Mouse (Mus musculus): Measurements from ENCODE around the gene Supt4a.

Supt4a gene

DNA sequence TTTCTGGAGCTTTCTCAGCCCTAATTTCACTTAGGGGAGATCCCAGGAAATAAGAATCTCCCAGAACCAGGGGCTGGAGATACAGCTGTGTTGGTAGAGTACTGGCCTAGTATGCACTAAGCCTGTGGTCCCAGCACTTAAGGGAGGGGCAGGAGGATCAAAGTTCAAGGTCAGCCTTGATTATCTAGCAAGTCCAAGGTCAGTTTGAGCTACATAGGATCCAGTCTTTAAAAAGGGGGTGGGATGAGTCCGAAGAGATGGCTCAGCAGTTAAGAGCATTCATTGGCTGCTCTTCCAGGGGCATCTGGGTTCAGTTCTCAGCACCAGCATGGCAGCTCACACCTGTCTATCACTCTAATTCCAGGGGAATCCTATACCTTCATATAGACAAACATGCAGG, 15.0 kb downstream of the Supt4a start:
- DNase-seq, result no peak

DNA sequence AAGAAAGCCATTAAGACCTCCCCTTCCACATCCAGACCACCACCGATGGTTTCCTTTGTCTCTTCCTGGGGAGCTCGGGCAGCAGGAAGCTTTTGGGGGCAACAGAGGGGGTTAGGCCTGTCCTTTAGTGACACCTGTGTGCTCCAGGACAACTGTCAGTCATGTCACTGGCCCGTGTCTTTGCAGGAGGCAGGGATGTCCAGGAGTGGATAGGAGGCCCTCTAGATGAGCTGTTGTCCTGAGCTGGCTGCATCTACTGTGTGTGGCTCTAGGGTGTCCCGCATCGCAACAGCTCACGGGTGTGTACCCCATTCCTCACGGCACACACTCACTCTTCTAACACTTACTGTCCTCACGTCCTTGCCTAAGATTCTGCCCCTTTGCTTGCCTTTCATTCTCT, 15.9 kb downstream of the Supt4a start:
- no peak for DNase-seq

DNA sequence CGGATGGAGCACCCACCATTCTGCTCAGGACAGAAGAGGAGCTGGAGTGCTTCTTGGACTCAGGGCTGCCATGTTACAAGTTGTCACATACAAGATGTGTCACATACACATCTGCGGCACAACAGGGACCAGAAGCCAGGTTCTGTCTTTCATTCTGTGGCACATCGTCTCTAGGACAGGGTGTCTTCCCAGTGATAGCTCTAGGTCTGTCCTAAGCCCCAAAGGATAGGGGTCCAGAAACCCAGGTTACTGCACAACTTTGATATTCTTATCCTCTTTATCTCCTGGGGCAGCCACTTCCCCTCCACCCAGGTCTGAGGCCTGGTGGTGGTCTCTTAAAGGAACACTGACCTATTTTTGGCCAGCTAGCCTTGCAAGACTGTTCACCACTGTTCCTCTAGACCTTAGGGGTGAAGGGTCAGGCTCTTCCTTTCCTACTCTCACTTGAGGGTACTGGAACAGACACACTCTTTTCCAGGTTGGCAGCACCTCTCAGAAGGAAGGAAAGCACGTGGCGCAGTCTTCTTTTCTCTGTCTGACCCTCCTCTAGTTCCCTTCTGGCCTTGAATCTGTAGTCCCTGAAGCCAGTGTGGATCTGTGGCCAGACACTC, 16.6 kb downstream of the Supt4a start:
- no peak for DNase-seq

DNA sequence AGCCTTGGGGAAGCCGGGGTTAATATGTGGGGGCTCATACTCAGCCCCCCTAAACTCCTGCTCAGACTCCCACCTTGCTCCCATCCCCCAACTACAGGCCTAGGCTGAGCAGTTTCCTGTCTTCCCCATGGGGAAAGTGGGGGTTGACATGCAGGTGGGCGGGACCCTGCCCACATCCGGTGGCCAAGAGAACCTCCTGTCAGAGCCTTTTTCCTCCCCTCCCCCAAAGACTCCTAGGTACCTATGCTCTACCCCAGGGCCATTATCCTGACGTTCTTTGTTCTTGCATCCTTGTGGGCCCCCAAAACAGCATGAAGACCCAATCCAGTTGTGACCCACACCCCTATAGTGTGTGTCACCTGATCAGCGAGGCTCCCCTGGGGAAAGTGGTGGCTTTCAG, 17.3 kb downstream of the Supt4a start:
- DNase-seq, result no peak

DNA sequence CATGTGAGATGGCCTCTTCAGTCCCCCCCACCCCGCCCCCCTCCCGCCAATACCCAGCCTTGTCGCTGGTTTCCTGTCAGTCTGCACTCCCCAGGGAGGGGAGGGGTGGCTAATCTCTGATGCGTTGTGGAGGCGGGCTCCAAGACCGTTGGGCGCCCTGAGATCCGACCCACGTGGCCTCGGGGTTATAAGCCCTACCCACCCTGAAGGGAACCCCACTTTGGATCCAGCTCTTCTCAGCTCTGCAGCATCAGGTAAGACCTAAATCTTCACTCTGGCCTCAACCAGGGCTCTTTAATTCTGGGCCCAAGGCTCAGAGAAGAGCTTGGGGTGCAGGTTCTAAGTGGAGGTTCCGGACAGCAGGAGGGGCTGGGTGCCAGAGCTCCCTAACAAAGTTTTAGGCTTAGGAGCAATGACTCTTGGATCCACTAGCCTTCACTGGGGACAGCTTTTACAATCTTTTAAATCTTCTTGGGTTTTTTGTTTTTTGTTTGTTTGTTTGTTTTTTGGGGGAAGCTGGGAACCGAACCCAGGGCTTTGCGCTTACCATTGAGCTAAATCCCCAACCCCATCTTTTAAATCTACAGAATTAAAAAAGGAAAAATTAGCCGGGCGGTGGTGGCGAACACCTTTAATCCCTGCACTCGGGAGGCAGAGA, 18.1 kb downstream of the Supt4a start:
- DNase-seq, result no peak

DNA sequence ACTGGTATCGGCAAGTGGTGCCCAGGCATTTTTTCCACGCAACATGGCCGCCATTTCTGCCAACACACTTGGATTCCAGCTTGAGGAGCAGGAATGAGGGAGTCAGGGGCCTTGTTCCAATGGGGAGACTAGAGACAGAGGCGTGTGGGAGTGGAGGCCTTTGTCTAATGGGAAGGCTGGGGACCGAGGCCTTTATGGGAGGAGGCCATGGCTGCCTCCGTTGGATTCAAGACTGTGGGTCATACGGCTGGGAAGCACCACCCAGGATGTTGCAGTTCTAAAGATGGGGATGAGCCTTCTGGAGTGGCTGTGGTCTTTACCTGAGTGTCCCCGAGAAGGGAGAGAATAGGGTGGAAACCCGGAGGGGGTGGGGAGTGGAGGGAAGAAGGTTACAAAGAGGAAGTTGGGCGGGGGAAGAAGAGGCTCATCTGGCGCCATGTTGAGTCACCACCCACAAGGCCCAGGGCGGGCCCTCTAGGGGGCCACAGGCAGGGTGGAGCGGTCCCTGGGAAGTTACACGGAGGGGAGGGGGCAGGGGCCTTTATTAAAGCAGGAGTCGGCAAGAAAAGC, 19.0 kb downstream of the Supt4a start:
- no peak for DNase-seq

DNA sequence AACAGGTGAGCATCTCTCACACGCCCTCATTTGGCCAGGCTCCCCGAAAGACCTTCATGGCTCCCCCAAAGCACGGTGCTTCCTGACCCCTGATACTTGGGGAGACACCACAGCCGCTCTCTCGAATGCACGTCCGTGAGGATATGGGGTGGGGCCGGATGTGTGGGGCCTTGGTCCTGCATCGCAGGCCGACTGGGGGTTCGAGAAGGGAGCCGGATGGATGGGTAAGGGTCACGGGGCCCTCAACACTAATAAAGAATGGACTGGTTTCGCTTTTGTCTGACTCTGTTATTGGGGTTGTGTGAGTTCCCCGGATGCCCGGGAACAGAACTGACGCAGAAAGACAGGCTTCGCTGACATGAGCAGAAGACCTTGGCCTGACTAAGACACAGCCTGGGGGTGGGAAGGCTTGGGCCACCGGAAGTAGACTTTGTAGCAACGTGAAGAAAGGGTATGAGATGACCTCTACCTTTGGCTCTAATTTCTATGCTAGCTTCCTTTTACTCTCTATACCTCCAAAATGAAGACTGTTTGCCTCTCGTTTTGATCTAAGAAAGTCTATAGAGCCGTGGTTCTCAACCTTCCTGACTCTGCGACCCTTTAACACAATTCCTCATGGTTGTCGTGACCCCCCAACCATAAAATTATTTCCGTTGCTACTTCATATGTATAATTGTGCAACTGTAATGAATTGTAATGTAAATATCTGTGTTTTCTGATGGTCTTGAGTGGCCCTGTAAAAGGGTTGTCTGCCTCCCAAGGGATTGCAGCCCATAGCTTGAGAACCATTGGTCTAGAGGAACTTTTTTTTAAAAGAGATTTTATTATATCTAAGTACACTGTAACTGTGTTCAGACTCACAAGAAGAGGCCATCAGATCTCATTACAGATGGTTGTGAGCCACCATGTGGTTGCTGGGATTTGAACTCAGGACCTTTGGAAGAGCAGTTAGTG, 19.9 kb downstream of the Supt4a start:
- no peak for DNase-seq

DNA sequence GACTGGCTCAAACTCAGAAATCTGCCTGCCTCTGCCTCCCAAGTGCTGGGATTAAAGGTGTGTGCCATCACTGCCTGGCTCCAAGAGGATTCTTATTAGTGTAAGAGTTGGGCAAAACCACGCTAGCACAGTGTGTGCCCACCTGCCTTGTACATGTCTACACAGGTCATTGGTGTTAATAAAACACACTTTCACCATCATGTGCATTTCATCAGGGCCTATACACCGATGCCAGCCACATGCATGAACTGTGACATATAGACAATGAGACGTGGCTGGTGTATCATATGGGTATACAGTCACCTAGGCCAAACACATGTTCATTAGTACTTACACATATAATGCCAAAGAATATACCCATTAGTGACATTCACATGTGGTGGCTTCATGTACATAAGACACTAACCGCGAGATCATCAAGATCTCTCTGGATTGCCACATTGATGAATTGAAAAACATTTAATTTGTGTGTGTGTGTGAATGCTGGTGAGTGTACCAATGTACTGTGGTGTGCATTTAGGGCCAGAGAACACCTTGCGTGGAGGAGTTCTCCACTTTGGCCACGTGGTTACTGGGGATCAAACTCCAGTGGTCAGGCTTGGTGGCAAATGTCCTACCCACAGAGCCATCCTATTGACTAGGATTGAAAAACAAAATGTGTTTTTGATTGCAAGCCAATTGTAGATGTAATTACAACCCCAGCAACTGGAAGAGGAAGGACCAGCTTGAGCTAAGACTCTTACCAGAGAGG, 21.0 kb downstream of the Supt4a start:
- no peak for DNase-seq

DNA sequence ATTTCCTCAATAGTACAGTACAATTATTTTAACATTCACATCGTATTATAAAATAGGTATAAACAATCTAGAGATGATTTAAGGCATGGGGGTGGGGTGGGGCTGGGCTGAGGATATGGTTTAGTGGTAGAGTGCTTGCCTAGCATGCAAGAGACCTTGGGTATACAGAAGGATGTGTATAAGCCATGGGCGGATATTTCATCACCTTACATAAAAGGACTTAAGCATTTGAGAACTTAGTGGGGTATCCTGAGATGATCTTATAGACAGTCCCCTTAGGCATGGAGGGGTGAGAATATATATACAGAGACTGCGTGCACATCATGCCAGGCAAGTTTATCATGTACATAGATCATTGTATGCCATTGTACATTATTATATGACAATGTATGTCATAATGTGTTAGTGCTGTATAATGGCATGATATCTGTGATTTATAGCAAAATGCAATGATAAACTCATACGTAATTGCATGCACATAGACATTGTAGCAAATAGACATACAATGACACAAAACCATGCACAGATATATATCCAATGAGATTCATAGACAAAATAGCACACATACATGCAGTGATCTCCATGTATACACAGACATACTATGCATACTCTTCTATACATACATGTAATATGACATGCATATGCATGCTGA, 21.7 kb downstream of the Supt4a start:
- no peak for DNase-seq

DNA sequence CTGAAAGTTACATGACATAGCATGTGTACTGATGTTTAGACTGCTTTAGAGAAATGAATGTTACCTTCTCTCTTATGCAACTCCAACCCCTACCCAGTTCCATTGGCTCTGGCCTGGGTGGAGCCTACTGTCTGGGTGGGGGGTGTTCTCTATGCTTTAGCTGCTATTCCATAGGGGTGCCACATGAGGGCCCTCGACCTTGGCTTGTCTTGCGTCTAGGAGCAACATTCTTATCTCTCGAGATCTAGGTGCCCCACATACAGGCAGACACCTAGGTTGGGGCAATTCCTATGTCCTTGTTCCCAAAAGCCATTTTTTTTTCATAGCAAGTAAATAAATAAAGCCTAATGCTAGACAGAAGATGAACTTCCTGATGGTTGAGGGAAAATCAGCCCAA, 22.3 kb downstream of the Supt4a start:
- peak; percentile 54 for DNase-seq

DNA sequence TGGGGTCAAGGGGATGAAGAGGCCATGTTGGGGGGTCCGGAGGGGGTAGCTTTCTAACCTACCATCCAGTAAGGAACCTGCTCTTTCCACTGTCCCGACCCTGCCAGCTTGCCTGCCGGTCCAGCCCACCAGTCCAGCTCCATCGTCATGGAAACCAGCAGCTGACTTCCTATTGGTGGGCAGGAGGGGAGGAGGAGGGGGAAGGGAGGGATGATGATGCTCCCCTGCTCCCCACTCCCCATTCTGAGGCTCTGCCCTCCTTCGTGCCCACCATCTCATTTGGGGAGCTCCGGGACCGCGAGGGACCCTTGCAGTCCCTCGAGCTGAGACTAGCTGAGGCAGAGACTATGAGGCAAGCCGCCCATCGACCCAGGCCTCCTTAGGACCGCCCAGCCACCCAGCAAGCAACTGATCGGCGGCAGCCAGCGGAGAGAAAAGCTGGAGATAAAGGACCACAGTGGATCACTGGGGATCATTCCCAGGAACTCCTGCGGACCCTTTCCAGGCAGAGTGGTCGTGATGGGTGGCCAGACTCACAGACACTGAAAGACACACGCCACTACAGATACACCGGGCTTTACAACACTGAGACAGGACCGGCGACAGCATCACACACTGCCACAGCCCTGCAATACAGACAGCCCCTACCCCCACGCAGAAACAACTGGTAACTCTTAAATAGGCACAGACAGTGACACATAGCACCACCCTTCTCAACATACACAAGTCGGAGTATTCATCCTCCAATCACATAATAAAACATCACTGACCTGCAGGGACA, 23.1 kb downstream of the Supt4a start, which contains the start of gene Tspoap1:
Gene Tspoap1, plus strand, starts transcription at position 241 of the 781 bp plus-strand sequence.
- peak; percentile 76 for DNase-seq

DNA sequence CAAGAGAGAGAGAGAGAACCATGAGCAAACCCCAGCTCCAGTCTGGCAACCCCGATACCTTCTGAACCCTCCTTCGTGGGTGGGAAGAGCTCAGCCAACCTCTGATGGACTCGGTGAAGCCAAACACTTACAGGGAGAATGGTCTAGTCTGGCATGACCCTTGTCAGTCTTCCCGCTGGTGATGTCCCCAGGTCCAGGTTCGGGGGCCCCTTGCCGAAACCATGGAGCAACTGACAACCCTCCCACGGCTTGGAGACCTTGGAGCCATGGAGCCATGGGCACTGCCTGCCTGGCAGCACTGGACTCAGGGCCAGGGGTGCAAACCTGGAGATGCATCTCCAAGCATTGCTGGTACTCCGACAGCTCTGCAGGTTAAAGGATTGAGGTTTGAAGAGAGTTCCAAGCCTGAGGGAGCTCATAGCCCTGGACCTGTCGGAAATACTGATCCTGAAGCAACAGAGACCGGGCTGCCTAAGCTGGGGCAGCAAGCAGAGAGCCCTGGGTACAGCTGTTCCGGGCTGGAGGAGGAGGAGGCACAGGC, 23.9 kb downstream of the Supt4a start:
- no peak for DNase-seq

DNA sequence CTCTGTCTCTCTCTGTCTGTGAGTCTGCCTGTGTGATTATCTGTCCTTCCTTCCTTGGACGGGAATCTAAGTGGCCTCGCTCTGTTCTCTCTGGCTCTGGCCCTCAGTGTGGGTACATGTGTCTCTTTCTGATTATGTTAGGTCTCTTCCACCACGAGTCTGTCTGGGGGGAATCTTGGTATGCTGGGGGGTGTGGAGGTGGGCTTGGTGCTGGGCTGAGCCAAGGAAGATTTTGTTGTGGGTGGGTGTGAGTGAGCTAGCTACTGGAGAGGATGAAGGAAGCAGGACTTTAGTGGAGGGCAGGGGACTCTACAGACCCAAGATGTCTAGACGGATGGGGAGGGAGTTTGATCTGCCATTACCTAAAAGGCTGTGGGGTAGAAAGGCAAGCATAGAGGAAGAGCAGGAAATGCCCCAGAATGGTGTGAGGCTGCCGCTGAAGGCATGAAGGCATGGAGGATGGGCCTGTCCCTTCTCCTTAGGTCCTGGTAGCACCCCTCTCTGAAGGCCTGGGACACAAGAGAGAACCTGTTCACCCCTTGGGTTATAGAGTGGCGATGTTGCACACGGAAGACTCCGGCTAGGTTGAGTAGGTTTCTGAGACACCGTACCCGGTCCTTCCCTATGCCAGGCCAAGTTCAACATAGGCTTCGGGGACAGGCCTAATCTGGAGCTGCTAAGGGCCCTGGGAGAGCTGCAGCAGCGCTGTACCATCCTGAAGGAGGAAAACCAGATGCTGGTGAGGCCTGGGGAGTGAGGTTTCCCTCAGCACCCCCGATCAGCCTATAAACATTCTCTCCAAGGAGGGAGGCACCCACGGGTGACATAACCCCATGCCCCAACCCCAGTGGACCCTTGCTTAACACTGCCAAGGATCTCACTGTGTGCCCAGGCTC, 24.7 kb downstream of the Supt4a start:
- DNase-seq, result no peak

DNA sequence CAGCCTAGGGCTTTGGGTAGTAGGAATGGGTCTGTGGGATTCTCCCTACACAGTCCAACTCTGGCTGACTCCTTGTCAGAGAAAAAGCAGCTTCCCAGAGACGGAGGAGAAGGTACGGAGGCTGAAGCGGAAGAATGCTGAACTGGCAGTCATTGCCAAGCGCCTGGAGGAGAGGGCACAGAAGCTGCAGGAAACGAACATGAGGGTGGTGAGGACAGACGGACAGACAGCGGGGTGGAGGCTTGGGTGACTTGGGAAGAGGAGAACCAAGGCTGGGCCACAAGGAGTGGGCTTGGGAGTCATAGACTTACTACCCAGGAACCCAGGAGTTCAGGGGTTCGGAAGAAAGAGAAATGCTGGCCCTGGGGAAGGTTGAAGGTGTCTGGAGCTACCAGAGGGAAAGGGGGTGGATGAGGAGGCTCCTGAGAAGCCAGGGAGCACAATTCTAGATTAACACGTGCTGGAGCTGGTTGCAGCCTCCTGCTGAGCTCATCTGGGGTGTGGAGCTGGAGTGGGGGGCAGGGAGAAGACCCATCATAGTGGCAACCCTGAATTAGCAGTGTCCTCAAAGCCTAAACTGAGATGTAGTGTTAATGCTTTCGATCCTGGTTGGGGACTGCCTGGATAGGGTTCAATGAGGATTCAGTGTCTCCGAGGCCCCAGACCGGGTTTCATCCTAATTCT, 25.5 kb downstream of the Supt4a start:
- no peak for DNase-seq

DNA sequence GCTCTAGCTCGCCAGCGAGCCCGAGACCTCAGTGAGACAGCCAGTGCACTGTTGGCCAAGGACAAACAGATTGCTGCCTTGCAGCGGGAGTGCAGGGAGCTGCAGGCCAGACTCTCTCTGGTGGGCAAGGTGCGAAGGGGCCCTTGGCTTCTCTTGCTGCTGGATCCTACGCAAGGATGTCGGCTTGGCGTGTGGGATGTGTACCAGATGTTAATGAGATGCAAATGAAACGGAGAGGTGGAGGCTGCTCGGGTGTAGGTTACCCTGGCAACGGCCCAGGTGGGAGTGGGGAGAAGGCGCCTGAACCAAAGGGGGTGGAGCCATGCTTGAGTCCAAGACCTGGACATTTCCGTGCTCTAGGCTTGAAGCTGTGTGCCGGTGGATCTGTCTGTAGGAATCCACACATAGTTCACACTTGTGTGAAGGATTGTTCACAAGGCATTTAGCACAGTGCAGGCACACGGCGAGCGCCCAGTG, 26.2 kb downstream of the Supt4a start:
- DNase-seq, result peak; percentile 69

DNA sequence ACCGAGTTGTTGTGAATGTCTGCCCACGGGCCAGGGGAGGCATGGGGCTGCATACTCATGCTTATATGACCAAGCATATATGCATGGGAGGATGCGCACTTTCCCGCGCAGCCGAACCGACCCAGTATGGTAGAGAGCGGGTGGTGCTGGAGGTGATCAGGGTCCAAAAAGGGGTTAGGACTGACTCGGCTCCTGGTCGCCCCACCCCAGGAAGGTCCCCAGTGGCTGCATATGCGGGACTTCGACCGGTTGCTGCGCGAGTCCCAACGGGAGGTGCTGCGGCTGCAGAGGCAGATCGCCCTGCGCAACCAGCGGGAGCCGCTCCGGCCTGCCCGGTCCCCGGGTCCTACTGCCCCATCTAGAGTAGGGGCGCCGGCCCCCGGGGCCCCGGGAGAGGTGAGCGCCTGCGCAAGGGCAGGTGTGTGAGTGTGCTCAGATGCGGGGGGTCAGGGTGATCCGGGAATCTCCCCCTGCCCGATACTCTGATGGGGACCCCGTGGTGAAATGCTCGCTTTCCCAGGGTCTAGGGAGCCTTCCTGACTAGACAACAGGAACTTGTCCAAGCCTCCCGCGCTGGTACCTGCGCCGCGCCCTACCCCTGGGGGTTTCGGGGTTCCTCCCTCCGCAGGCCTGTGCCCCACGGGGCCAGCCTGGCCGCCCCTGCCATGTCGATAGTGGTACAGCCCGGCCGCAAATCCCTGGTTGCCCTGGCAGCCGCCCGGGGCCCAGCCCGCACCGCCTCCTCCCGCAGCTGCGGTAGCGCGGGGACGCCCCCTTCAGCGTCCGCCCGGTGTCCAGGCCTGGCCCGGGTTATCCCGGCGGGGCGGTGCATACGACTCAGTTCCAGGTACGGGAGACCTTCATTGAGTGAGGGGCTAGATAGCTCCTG, 26.9 kb downstream of the Supt4a start:
- peak; percentile 85 for DNase-seq

DNA sequence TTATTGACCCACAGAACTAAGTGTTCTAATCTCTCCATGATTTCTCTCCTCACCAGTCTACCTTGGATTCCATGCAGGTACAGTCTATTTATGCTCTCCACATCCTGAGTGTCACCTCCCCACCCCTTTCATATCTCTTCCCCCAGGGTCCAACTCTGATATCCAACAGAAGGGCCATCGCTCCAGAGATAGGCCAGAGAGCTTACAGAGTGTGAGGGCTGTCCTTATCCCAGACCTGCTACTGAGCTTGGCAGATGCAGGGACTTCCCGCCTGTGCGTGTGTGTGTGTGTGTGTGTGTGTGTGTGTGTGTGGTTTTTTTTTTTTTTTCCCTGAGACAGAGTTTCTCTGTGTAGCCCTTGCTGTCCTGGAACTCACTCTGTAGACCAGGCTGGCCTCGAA, 31.4 kb downstream of the Supt4a start:
- no peak for DNase-seq

DNA sequence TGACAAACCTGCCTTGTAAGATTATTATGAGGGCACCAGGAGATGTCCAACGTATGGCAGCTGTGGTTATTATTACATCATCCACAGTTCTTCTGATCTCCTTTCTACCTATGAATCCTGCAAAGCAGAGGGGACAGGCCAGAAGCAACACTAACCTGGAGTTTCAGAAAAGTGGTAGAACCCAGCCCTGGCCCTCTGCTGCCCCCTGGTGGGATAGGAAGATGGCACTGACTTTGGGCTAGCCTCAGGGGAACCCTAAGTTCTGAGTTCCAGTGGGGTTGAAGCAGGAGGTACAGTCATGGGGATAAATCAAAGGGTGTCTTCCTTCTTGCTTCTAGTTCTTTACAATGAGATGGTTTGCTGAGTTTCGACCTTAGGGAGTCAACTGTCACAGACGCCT, 33.6 kb downstream of the Supt4a start:
- peak; percentile 65 for DNase-seq
